27 mouse cellular contexts compared by ENCODE assay signal in the genomic region with DNA sequence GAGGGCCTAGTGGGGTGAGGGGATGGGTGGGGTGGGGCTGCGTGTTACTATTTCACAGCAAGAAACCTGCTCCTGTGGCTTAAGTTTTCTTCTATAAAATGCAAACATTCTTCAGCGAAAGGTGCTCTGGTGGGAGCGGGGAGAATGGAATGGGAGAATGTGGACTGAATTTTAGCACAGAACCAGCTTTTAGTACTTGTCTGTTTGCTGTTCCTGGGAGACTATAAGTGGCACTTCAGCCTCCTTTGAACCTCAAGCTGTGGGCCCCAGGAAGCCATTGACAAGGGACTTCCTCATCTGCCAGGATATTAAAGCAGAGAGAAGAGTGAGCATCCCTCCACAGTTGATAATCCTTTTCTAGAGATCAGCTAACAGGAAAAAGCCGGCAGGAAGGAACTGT.
DNase-seq lines count a peak whose midpoint lies in the region; ATAC-seq and TF ChIP-seq lines count a peak whose summit lies in the region.
"Had no signal": no experiment of that assay in that cellular context is flagged by ENCODE, and none has a peak within 500 bp of the region (broad histone marks: within the 10 kb centered on the region; RNA-seq: fewer than 3 reads in every experiment).

No protein-coding gene starts in this region.

- no peak overlapping the region for H3K4me3 ChIP-seq in hindbrain, embryonic 10.5 days
- no peak overlapping the region for H3K4me3 ChIP-seq in hindbrain, embryonic 13.5 days
- no peak overlapping the region for H3K4me3 ChIP-seq in lung, embryonic 15.5 days
- no peak overlapping the region for H3K4me3 ChIP-seq in midbrain, embryonic 13.5 days (replicated peaks)
- H3K4me3 ChIP-seq in midbrain, postnatal 0 days (ENCODE audit: low read depth, low read length): no peak overlapping the region
- H3K4me3 ChIP-seq: erythroblast, embryonic 14.5 days; forebrain, embryonic 12.5 days; heart, adult 2 months; hindbrain, embryonic 12.5 days; neural tube, embryonic 13.5 days had no signal

- H3K9ac ChIP-seq in hindbrain, embryonic 13.5 days: no peak overlapping the region
- H3K9ac ChIP-seq in lung, embryonic 15.5 days: no peak overlapping the region
- H3K9ac ChIP-seq in midbrain, embryonic 13.5 days (replicated peaks): 0 out of 2 replicates have a peak overlapping the region, but pooled peaks have one; percentile 32
- no peak overlapping the region for H3K9ac ChIP-seq in midbrain, postnatal 0 days (replicated peaks; ENCODE audit: low read length, poor library complexity, severe bottlenecking)
- H3K9ac ChIP-seq: forebrain, embryonic 12.5 days; hindbrain, embryonic 12.5 days; liver, embryonic 14.5 days; neural tube, embryonic 13.5 days had no signal

- no peak for TF ChIP-seq CTCF in midbrain, postnatal 0 days (IDR thresholded peaks at IDR 0.05)

- H3K27ac ChIP-seq in hindbrain, embryonic 10.5 days: peak overlapping the region; percentile 72; the same call in 1 of the 2 replicates
- H3K27ac ChIP-seq in hindbrain, embryonic 13.5 days: no peak overlapping the region
- H3K27ac ChIP-seq in lung, embryonic 15.5 days: peak overlapping the region; percentile 67
- no peak overlapping the region for H3K27ac ChIP-seq in midbrain, embryonic 13.5 days
- no peak overlapping the region; the same call in 1 of the 2 replicates for H3K27ac ChIP-seq in midbrain, postnatal 0 days (ENCODE audit: low read depth, low read length)
- H3K27ac ChIP-seq: forebrain, embryonic 12.5 days; heart, adult 2 months; hindbrain, embryonic 12.5 days; kidney, postnatal 0 days; liver, embryonic 14.5 days; neural tube, embryonic 13.5 days; stomach, postnatal 0 days had no signal

- no peaks in the 10 kb centered on the region for H3K36me3 ChIP-seq in hindbrain, embryonic 10.5 days
- no peaks in the 10 kb centered on the region for H3K36me3 ChIP-seq in hindbrain, embryonic 13.5 days
- no peaks in the 10 kb centered on the region for H3K36me3 ChIP-seq in lung, embryonic 15.5 days
- no peaks in the 10 kb centered on the region for H3K36me3 ChIP-seq in midbrain, embryonic 13.5 days
- no peaks in the 10 kb centered on the region for H3K36me3 ChIP-seq in midbrain, postnatal 0 days (ENCODE audit: insufficient read depth, low read length)
- H3K36me3 ChIP-seq: forebrain, embryonic 12.5 days; hindbrain, embryonic 12.5 days; neural tube, embryonic 13.5 days had no signal

- 68% methylated on average over 4 of the region's 4 CpGs for WGBS in hindbrain, embryonic 10.5 days
- 62% methylated on average over 4 of the region's 4 CpGs for WGBS in hindbrain, embryonic 13.5 days
- 41% methylated on average over 4 of the region's 4 CpGs for WGBS in lung, embryonic 15.5 days
- 55% methylated on average over 4 of the region's 4 CpGs for WGBS in midbrain, embryonic 13.5 days
- 37% methylated on average over 4 of the region's 4 CpGs for WGBS in midbrain, postnatal 0 days

- no peak for DNase-seq in hindbrain, embryonic 10.5 days (ENCODE audit: low spot score)
- no peak for DNase-seq in lung, postnatal 14 days
- no peak for DNase-seq in midbrain, postnatal 0 days (ENCODE audit: low spot score)
- DNase-seq: adrenal gland, postnatal 25 days; B cell, adult 2 months; cerebellum, adult 18-20 months; cerebellum, postnatal 10 days; gastrocnemius, postnatal 25 days; heart, adult 2 months; kidney, adult 2 months; layer of hippocampus, adult 9-11 months; liver; lung, adult 2 months; right cerebral cortex, postnatal 4 days; thymus, adult 18-20 months had no signal

- H3K4me2 ChIP-seq in hindbrain, embryonic 13.5 days: no peak overlapping the region
- no peak overlapping the region for H3K4me2 ChIP-seq in lung, embryonic 15.5 days
- H3K4me2 ChIP-seq in midbrain, embryonic 13.5 days (replicated peaks): no peak overlapping the region
- no peak overlapping the region for H3K4me2 ChIP-seq in midbrain, postnatal 0 days (ENCODE audit: low read depth, low read length, poor library complexity, severe bottlenecking)
- H3K4me2 ChIP-seq: forebrain, embryonic 12.5 days; hindbrain, embryonic 12.5 days; neural tube, embryonic 13.5 days had no signal

- peaks cover 16% of the 10 kb centered on the region for H3K4me1 ChIP-seq in hindbrain, embryonic 10.5 days (replicated peaks)
- no peaks in the 10 kb centered on the region for H3K4me1 ChIP-seq in hindbrain, embryonic 13.5 days (replicated peaks)
- H3K4me1 ChIP-seq in lung, embryonic 15.5 days: peaks cover 18% of the 10 kb centered on the region
- peaks cover 7% of the 10 kb centered on the region for H3K4me1 ChIP-seq in midbrain, embryonic 13.5 days (replicated peaks)
- no peaks in the 10 kb centered on the region for H3K4me1 ChIP-seq in midbrain, postnatal 0 days (ENCODE audit: insufficient read depth, low read length)
- H3K4me1 ChIP-seq: neural tube, embryonic 13.5 days had no signal

- no peaks in the 10 kb centered on the region for H3K27me3 ChIP-seq in hindbrain, embryonic 10.5 days (ENCODE audit: insufficient read depth, poor library complexity, severe bottlenecking)
- no peaks in the 10 kb centered on the region for H3K27me3 ChIP-seq in hindbrain, embryonic 13.5 days
- H3K27me3 ChIP-seq in lung, embryonic 15.5 days: no peaks in the 10 kb centered on the region
- no peaks in the 10 kb centered on the region for H3K27me3 ChIP-seq in midbrain, embryonic 13.5 days
- no peaks in the 10 kb centered on the region for H3K27me3 ChIP-seq in midbrain, postnatal 0 days (ENCODE audit: insufficient read depth, low read length)
- H3K27me3 ChIP-seq: forebrain, embryonic 12.5 days; hindbrain, embryonic 12.5 days; neural tube, embryonic 13.5 days had no signal

- H3K9me3 ChIP-seq in hindbrain, embryonic 10.5 days: no peaks in the 10 kb centered on the region
- no peaks in the 10 kb centered on the region for H3K9me3 ChIP-seq in hindbrain, embryonic 13.5 days
- no peaks in the 10 kb centered on the region for H3K9me3 ChIP-seq in lung, embryonic 15.5 days
- H3K9me3 ChIP-seq in midbrain, embryonic 13.5 days: no peaks in the 10 kb centered on the region
- no peaks in the 10 kb centered on the region for H3K9me3 ChIP-seq in midbrain, postnatal 0 days (ENCODE audit: low read length)
- H3K9me3 ChIP-seq: forebrain, embryonic 12.5 days; hindbrain, embryonic 12.5 days; neural tube, embryonic 13.5 days had no signal

- ATAC-seq in hindbrain, embryonic 13.5 days (ENCODE audit: low FRiP score): no peak
- no peak for ATAC-seq in lung, embryonic 15.5 days (ENCODE audit: borderline replicate concordance, extremely low read depth, low FRiP score, low TSS enrichment)
- ATAC-seq in midbrain, embryonic 13.5 days: no peak
- ATAC-seq in midbrain, postnatal 0 days (ENCODE audit: low FRiP score): no peak
- peak; percentile 28 for ATAC-seq in inflammation-experienced regulatory T-cells, adult 6 months
- ATAC-seq in megakaryocyte-erythroid progenitor cell, adult 5-6 weeks (replicated peaks; ENCODE audit: low FRiP score, low TSS enrichment, poor library complexity, severe bottlenecking): no peak

Comparison
In these comparisons a context has a peak if more than half of its experiments do, and no peak if none do; other contexts are left out.
1. H3K27ac ChIP-seq: peak in hindbrain, embryonic 10.5 days (single experiment) and lung, embryonic 15.5 days (single experiment); none in hindbrain, embryonic 13.5 days (single experiment), midbrain, embryonic 13.5 days (single experiment) and midbrain, postnatal 0 days (single experiment).